Mouse (Mus musculus) naive thymus-derived CD4-positive, alpha-beta T cell, adult 2 months (primary cell): ENCODE measurements at regions not wholly inside any gene's neighbourhood (a gene's known extent, or its start where the extent isn't known, plus 50 kb on each side); places are given as distances from the start of the nearest gene placed in this dataset.

ENCODE experiments used
- DNase-seq: peaks from one replicate; pipeline ENCODE4 v3.0.0-alpha.2; 2011; ENCODE audit warnings: low read depth

GRCm38 (mm10) chr13:28898900-28899299 lies 54.6 kb downstream of the Sox4 start:
- no peak for DNase-seq

- no peak for DNase-seq
Observed at GRCm38 (mm10) chr13:28892896-28893295, 60.6 kb downstream of the Sox4 start.

GRCm38 (mm10) chr13:28887098-28887497 lies 66.4 kb downstream of the Sox4 start:
- no peak for DNase-seq

GRCm38 (mm10) chr13:28886691-28887090 lies 66.8 kb downstream of the Sox4 start:
- no peak for DNase-seq

- peak; percentile 35 for DNase-seq
Observed at GRCm38 (mm10) chr13:28885083-28886037, 68.2 kb downstream of the Sox4 start.

DNA sequence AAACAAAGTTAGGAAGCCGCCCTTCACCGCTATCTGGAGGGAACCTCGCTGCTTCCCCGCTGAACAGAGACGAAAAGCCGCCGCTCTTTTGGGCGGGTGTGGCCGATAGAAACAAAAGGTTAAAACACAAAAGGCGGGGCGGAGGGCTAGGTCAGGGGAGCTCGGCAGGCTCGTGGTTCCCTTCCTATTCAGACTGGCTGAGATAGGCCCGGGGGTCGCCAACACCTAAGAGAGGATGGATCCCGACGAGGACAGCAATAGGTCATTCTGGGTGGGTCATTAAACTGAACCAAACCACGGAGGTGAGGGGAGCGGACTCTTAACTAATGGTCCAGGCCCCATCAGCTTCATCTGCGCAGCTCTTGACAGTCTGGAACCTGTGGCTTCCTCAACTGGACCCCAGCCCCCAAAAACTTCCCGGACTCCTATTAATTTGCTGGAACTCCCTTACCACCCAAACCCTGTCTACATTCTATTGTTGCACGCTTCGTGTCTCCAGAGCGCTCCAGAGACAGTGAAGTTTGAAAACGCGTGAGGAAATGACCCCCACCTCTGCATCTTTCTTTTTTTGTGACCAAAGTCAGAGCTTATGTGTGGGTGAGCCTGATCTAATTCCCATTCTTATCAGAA lies 69.2 kb downstream of the Sox4 start:
- DNase-seq = peak; percentile 45

DNA sequence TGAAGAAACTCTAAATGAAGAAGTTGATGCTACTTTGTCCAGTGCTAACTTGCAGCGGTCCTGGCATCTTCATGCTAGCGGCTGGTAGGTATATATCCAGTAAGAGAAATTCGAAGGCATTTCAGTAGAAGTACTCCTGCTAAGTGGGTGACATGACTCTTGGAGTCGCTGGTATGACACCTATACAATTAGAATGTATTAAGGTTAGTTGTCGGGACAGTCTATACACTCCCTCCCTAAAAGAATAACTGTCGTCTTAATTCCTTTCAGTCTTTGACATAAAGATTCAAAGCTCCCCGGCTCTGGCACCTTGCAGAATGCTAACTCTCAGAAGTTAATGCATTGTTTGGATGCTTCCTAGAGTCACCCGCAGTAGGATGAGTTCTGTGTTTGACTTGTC lies 70.1 kb downstream of the Sox4 start:
- DNase-seq = peak; percentile 35

- peak; percentile 48 for DNase-seq
Observed at GRCm38 (mm10) chr13:28880888-28881287, 72.6 kb downstream of the Sox4 start.

- no peak for DNase-seq
Observed at GRCm38 (mm10) chr13:28878692-28879091, 74.8 kb downstream of the Sox4 start.

GRCm38 (mm10) chr13:28876771-28877170 lies 76.7 kb downstream of the Sox4 start:
- DNase-seq = no peak

- no peak for DNase-seq
Observed at GRCm38 (mm10) chr13:28870681-28871080, 82.8 kb downstream of the Sox4 start.

GRCm38 (mm10) chr13:28867210-28867609 lies 86.3 kb downstream of the Sox4 start:
- no peak for DNase-seq

GRCm38 (mm10) chr13:28866686-28867085 lies 86.8 kb downstream of the Sox4 start:
- DNase-seq = no peak

- no peak for DNase-seq
Observed at GRCm38 (mm10) chr13:28860601-28861000, 92.9 kb downstream of the Sox4 start.

DNA sequence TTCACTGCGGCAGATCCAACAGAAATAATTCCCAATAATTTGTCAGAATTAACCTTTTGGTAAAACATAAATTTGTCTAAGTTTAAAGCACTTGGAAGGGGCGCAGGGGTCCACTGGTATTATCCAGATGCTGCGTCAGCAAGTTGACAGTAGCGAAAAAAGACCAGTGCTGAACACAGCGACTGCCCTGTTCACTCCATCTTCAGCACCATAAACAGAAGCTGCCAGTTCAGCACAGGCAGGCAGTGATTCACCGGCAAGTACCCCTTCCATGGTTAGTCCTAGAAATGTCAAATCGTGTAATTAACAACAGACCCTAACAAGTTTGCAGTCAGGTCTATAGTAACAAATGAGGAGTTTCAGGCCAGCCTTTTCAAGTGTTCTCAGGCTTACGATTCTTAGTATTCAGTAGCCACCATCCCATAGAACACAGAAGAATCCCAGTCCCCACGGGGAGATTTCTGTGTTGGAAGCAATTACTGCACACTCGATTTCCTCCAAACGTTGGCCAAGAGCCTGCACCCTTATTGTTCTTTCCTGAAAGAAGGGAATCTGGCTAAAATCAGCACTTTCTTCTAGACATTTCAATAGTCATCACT lies 93.6 kb downstream of the Sox4 start:
- DNase-seq = no peak

DNA sequence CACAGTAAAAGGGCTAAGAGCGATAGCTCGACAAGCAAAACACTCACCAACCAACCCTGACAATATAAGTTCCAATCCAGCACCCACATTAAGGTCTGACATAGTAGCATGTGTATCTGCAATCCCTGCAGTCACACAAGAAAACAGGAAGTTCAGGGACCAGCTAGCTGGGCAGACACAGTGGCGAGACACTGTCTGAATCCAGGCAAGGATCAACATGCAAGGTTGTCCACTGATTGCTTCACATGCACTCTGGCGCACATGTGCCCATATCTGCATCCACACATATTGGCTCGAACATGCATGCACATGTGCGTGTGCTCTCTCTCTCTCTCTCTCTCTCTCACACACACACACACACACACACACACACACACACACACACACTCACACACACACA lies 95.5 kb downstream of the Sox4 start:
- DNase-seq = no peak

DNA sequence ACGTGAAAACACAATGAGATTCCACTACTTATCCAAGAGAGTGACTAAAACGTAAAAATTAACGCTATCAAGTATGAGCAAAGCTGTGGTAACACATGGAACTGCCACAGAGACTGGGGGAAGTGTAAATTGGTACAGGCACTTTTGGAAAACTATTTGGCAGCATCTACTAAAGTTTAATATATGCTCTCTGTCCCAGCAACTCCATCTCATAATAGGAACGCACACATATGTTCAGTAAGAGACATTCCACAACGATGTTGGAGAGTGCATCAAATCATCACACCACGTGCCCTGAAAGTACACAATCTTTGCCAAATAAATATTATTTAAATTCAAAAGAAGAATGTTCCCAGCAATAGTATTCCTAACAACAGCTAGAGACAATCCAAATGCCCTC lies 96.3 kb downstream of the Sox4 start:
- no peak for DNase-seq

- DNase-seq = no peak
Observed at GRCm38 (mm10) chr13:28856472-28856871, 97.0 kb downstream of the Sox4 start.

DNA sequence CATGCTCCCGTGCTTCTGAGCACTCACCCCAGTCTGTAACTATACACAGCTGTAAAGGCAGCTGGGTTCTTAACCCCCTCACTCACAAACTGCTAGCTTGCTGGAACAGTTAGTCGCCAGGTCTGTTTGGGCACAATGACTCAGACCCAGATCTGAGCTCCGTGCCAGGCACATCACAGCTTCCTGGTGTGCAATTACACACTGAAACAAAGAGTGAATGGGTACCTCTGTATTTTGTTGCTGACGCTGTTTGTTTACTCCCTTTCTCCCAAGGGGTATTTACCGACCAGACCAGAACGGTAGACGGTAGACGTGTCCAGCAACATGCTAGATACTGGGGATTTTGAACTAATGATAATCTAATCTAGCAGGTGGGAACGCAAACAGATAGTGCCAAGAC lies 99.3 kb downstream of the Sox4 start:
- DNase-seq = no peak

- no peak for DNase-seq
Observed at GRCm38 (mm10) chr13:28848305-28848704, 105.2 kb downstream of the Sox4 start.

GRCm38 (mm10) chr13:28847478-28847877 lies 106.0 kb downstream of the Sox4 start:
- no peak for DNase-seq

DNA sequence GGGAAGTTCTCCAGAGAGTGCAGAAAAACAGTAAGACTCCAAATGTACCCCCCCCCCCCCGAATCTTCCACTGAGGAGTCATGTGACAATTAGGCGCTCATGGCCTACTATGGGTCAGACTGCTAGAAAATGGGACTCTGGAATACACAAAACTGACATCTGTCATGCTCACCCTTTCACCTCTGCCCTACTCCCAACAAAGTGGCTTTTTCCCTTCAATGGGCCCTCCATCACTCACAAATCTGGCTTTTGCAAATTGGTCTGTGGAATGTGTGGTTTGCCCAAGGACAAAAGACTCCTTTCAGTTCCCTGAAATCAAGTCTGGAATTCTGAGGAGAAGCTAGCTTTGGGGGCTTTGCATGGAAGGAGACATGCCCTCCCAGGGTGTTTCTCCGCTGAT lies 109.0 kb downstream of the Sox4 start:
- no peak for DNase-seq

DNA sequence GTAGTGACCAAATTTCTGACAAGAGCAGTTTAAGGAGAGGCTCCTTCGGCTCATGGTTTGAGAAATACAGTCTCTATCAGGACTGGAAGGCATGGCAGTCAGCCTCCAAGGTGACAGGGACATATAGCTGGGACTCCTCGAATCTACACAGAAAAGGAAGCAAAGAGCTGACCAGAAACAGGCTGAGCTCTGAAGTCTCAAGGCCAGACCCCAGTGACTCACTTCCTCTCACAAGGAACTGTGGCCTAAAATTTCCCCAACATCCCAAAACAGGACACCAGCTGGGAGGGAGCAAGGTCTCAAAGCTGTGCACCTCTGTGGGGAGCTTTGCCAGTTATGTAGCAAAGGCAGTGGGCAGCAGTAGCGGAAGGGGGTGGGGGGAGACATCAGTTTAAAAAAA lies 110.7 kb downstream of the Sox4 start:
- DNase-seq = no peak
